Mouse (Mus musculus) cerebellum, adult 2 months (tissue): ENCODE results near the gene Psmd5.

Source experiments
- CTCF ChIP-seq: fragments of 200-500 bp; IDR thresholded peaks from 2 replicates; pipeline ENCODE4 v1.5.1; 2011; ENCODE audit warnings: low read depth, mild to moderate bottlenecking, control low read depth, low read length, moderate library complexity, borderline replicate concordance; ENCODE audit not compliant: insufficient read depth
- POLR2A ChIP-seq: fragments of 200-500 bp; IDR thresholded peaks from 2 replicates; pipeline ENCODE4 v1.6.1; 2011; ENCODE audit warnings: low read length, control low read depth, borderline replicate concordance; ENCODE audit not compliant: insufficient read depth

GRCm38 (mm10) chr2:34874816-34875345 lies at the start of gene Psmd5:
- no peak for TF ChIP-seq POLR2A
- no peak for TF ChIP-seq CTCF
